Mouse (Mus musculus): Measurements from ENCODE around the gene Rad54l2.

Gene Rad54l2

DNA sequence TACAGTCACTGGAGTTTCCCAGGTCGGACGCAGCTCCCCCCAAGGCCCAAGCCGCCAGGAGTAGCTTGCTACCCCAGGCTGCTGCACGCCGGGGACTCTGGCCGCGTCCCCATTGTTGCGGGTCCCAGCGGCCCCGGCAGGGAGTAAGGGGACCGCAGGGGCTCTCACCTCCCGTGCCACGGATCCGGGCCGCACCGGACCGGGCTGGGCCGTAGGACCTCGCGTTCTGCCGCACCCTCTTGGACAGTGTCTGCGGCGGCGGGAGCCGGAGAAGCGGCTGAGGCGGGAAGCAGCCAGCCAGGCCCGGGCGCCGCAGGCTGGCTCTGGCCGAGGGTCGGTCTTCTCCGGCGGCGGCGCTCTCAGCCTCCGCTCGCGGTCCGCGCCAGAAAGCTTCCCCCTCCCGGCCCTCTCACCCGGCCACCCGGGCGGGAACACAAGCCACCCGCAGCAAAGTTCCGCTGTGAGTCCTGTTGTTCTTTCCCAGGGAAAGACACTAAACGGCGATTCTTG, at the start of gene Rad54l2:
Gene Rad54l2 (minus strand): TSS at position 383 of the 510 bp plus-strand sequence.
- DNase-seq, result peak; percentile 82

DNA sequence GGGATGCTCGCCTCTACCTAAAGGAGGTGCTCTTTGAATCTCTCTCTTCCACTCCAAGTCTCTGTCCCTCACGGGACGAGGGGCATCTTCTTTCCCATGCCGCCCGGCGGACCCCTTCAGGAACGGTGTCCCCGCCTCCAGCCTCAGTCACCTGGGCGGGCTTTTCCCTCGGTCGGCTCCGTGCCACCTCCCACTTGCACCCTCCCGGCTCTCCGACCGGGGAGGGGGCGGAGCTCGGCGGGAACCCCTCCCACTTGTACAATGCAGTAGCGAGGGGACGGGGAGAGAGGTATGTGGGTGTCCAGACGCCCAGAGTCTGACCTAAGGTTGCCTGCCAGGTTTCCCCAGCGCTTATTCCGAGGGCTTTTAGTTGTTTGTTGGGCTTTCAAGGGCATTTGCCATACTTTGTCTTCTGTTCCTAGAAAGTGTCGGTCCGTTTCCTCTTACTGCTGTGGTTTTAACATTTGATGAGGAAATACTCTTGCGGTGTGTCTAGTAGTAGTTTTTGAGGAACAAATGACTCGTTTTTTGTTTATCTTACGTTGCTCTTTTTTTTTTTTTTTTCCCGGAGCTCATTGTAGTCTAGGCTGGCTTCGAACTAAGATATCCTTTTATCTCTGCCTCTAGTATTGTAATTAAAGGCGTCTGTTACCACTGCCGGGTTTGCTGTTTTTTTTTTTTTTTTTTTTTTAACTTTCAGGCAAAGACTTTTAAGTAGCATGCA, 33.5 kb upstream of the Rad54l2 start:
- peak; percentile 82 for DNase-seq

DNA sequence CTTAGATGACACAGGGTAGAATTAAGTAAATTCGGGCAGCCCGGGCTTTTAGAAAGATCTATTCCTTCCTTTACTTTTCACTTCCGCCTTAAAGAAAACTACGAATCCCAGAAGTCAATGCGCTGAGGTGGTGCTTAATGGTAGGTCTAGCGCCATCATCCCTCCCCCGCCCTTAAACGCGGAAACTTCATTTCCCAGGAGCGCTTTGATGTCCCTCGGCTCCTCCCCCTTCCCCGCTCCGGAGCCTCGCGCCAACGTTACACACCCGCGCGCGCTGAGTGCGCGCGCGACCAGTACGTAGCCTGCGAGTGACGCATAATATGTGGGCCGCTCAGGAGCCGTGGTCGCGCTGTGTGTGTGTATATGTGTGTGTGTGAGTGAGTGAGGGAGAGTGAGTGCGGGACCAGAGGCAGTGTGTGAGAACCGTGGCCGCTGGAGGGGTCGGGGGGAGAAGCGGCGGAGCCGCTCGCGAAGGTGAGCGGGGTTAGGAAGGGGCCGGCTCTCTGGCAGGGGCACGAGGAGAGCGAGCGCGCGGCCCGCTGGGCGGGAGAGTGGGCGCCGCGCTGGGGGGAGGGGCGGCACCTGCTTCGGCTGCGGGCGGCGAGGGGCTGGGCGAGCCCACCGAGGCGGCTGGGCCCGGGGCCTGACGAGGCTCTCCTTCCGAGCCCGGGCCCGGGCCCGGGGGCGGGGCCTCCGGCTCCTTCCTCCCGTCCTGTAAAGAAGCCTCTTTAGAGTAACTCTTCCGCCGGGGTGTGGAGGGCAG, 32.8 kb upstream of the Rad54l2 start, which contains the start of gene Dcaf1:
Gene Dcaf1 (plus strand): TSS at position 257 of the 763 bp plus-strand sequence.
- peak; percentile 95 for DNase-seq

DNA sequence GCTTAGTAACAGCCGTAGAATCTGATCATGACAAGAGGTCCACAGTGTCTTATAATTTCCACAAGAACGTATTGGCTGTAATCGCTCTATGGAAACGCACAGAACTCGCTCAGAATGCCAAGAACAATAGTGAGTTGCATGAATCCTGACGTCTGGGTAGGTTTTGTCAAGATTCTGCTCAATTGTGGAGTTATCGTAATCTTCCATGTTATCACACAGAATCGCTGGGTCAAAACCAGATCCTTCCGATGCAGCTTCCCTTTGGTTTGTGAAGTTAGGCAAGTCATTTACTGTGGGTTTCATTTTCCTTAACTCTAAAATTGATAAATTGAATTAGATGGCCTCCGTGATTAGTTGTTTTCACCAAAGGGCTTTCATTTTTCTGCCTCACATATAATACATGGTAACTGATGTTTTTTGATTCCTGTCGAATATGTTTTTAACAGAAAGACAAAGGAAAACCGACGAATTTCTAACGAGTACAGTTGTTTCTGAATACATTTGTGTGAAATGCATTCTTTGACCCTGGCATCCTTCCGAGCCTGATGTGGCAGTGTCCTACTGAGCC, 32.1 kb upstream of the Rad54l2 start:
- peak; percentile 11 for DNase-seq

GRCm38 (mm10) chr9:106819201-106819600, 30.2 kb upstream of the Rad54l2 start:
- DNase-seq, result peak; percentile 24

DNA sequence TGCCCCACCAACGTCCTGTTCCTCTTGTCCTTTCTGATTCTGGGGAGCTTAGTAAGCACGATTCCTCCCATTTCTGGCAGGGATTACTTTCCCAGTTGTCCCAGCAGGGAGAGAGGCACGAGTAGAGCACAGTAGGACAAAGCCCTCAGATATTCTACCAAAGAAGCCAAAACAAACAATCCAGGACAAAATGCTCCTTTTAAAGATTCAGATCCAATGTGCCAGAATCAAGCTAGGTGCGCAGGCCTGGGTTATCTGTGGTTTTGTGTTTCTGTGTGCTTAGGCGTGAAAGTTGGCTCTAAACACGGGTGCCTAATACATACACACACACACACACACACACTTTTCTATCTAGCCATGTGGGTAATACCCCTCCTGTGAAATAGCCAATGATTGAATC, 29.2 kb upstream of the Rad54l2 start:
- no peak for DNase-seq

GRCm38 (mm10) chr9:106806503-106806902, 17.5 kb upstream of the Rad54l2 start:
- no peak for DNase-seq

- no peak for DNase-seq
Measured at GRCm38 (mm10) chr9:106790831-106791230, 1.8 kb upstream of the Rad54l2 start.

- no peak for DNase-seq
Measured at GRCm38 (mm10) chr9:106789363-106789762, 369 bp upstream of the Rad54l2 start.

DNA sequence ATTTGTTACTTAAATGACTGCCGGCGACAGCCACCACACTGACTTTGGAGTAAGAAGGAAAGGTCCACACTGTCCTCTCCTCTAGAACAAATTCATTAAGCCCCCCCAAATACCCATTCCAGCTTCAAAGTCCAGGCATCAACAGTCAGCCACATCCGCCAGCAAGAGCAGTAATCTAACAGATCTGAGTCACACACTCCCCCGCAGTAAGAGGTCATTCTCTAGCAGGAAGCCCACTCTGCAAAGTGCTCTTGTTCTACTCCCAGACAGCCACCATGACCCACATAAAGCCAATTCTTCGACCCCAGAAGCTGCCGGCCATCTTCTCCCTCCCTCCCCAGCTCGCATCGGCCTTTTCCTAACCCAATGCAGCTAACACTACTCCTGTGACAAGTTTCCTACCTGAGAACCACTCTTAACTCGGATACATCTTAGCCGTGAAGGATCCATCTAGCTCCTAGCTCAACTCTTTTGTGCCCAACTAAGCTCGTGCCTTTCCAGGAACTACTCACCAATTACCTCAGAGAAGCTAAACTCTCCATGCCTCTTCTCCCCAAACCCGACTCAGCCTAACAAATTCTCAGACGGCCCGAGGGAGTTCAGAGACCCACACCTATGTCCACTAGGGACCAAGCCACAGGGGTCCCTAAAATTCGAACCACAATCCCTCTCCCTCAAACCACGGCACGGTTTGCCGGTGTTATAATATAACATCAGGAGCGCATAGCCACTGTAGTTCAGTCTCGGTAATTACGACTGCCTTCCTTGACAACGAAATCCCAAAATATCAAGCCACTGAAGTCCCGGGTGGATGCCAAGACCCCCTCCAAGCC, 799 bp downstream of the Rad54l2 start:
- no peak for DNase-seq

- DNase-seq, result no peak
Measured at GRCm38 (mm10) chr9:106785206-106785605, 3.8 kb downstream of the Rad54l2 start.

DNA sequence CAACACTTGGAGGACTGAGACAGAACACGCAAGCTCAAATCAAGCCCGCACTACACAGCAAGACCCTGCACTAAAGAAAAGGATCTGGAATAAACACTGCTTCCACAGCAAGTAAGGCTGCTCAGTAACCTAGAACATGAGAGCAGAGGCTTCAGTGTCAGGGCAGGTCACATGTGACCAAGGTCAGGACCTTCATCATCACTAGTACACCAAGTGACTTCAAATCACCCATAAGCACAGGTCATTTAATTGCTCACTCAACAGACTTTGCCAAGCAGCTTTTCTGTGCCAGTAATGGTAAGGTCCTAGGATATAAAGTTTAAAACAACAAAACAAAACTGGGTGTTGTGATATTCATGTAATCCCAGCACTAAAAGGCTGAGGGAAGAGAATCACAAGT, 5.4 kb downstream of the Rad54l2 start:
- DNase-seq, result no peak

DNA sequence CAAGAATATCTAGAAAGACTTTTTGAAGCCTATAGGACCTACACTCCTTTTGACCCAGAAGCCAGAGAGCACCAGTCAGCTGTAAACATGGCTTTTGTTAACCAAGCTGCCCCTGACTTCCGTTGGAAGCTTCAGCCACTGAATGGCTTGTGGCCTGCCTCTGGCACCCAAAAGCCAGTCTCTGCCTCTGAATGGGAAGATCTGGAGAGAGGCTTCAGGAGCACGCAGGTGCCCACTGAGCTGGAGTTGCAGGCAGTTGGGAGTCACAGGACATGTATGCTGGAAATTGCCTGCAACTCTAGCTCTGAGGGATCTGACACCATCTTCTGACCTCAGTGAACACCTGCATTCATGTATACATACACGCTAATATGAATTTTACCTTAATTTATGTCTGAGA, 8.9 kb downstream of the Rad54l2 start:
- DNase-seq, result no peak

DNA sequence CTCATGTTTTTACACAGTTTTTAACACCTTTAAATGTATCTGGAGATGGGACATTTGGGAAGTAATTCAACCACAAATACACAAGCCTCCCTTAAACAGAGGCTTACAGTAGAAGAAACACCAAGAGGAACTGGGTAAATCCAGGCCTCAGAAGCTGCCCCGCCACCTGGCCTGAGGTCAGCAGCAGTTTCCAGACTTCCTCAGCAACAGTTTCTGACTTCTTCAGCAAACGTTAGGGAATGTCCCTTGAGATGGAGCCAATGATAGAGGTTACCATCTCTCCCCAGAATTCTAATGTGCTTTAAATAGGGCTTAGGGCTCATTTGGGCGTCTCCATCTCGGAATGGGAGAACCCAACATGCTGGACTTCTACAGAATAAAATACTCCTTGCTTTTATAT, 10.7 kb downstream of the Rad54l2 start:
- DNase-seq, result no peak

DNA sequence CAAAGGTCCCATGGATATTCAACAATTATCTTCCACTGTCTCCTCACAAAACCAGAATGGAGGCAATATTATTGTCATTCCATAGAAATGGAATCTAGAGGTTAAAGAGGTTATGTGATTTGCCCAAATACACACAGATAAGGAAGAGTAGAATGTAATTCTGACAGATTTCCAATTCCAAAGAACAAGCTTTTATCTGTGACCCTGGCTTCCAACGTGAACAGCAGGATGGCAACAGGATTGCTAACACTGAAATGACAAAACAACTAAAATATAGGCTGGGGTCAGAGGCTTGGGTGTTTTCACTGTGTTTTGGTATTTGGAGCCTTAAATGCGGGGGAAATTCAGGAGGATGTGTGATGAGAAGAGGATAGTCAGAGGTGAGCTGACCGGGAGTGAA, 11.6 kb downstream of the Rad54l2 start:
- no peak for DNase-seq

GRCm38 (mm10) chr9:106776116-106776515, 12.9 kb downstream of the Rad54l2 start:
- no peak for DNase-seq

DNA sequence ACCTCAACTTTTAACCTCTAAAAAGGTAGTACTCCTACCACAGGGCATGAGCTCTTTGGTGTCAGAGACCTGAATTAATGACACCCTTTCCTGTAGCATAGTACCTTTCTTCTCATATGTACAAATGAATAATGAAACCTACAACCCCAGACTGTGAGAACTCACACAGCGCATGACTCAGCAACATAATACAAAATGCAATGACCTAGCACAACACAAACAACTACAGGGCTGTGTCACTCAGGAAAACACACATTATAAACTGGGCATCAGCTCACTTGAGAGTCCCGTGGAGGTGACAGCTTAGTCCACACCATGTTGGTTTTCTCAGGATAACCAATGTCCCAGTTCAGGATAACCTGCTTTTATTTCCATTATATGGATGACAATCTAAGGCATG, 17.2 kb downstream of the Rad54l2 start:
- no peak for DNase-seq

GRCm38 (mm10) chr9:106770216-106770615, 18.8 kb downstream of the Rad54l2 start:
- no peak for DNase-seq

- no peak for DNase-seq
Measured at GRCm38 (mm10) chr9:106769781-106770180, 19.2 kb downstream of the Rad54l2 start.

GRCm38 (mm10) chr9:106756421-106756820, 32.6 kb downstream of the Rad54l2 start:
- no peak for DNase-seq

GRCm38 (mm10) chr9:106755776-106756175, 33.2 kb downstream of the Rad54l2 start:
- DNase-seq, result no peak

DNA sequence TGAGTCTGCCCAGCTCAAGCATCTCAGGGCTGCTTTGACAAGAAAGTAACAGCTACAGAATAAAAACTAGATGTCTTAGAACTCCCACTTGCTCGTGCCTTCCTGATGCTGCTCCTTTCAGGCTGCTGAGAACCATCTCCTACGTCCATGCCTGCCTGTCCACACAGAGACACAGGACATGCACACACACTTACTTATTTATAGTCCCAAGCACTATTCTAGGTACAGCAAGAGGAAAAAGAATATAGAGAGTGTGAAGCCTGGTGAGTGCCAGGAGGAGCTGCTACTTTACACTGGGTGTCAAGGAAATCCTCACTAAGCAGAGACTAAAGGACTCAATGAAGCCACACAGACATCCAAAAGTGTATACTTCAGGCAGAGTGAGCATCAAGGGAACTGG, 34.7 kb downstream of the Rad54l2 start:
- DNase-seq, result no peak

DNA sequence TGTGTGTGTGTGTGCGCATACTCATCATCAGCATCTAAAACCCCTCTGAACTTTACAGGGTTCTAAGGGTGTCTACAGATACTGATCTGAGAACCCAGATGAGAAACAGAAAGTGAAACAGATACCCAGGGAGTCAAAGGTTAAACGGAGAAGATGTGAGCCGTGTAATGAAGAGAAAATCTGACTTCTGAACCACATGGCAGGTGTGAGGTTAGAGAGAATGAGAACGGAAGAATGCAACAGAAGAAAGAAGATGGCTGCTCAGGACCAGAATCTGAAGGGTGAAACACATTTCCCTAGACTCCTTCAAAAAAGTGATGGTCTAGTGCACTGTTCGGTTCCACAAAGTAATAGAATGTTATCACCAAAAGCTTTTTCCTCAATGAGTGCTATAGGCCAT, 36.9 kb downstream of the Rad54l2 start:
- DNase-seq, result no peak
